Mouse (Mus musculus) myocyte (in vitro differentiated cells): ENCODE measurements around the gene Ccr9. TPM values are rescaled to one million over a fixed set of nuclear protein-coding genes. Genes with fewer than 3 reads are reported as not detected.

Source experiments
- H3K27me3 ChIP-seq: one replicate; pipeline ENCODE4 v1.6.1; 2011; ENCODE audit not compliant: control insufficient read depth, insufficient read depth, insufficient read length
- H3K36me3 ChIP-seq: one replicate; pipeline ENCODE4 v1.6.1; 2011; ENCODE audit not compliant: control insufficient read depth, insufficient read depth
- H3K4me2 ChIP-seq: one replicate; pipeline ENCODE4 v1.6.1; 2011; ENCODE audit warnings: low read depth, control low read depth
- H3K4me3 ChIP-seq: one replicate; pipeline ENCODE4 v1.5.1; 2011; ENCODE audit warnings: mild to moderate bottlenecking, control low read depth, moderate library complexity
- H3K79me2 ChIP-seq: one replicate; pipeline ENCODE4 v1.6.1; 2011; ENCODE audit not compliant: control insufficient read depth, insufficient read depth
- H3ac ChIP-seq: one replicate; pipeline ENCODE4 v1.6.1; 2011; ENCODE audit not compliant: control insufficient read depth, insufficient read length
- CEBPB ChIP-seq: IDR thresholded peaks from 2 replicates; pipeline ENCODE4 v1.6.1; 2011; ENCODE audit warnings: mild to moderate bottlenecking, moderate library complexity; ENCODE audit not compliant: poor library complexity, insufficient read depth, severe bottlenecking
- E2F4 ChIP-seq: IDR thresholded peaks from one replicate; pipeline ENCODE4 v1.6.1; 2011; ENCODE audit warnings: mild to moderate bottlenecking, control low read depth, moderate library complexity; ENCODE audit not compliant: insufficient read depth
- MAX ChIP-seq: IDR thresholded peaks from one replicate; pipeline ENCODE4 v1.6.1; 2011; ENCODE audit warnings: low read depth, mild to moderate bottlenecking, control low read depth
- MYOD1 ChIP-seq, 3 experiments: IDR thresholded peaks; one replicate each; pipeline ENCODE4 v1.6.1; 2011; ENCODE audit warnings: control low read depth in 2 of 3, low read depth in 2 of 3, mild to moderate bottlenecking in 2 of 3, moderate library complexity in 1 of 3; ENCODE audit not compliant: insufficient read length in 2 of 3, control insufficient read depth in 1 of 3
- MYOG ChIP-seq, 3 experiments: IDR thresholded peaks; one replicate each; pipeline ENCODE4 v1.6.1; 2011; ENCODE audit warnings: control low read depth in 2 of 3, low read depth in 2 of 3, mild to moderate bottlenecking in 2 of 3; ENCODE audit not compliant: insufficient read length in 2 of 3, control insufficient read depth in 1 of 3, insufficient read depth in 1 of 3
- POLR2A ChIP-seq: IDR thresholded peaks from one replicate; pipeline ENCODE4 v1.6.1; 2011; ENCODE audit warnings: low read depth, mild to moderate bottlenecking, control low read depth, moderate library complexity; ENCODE audit not compliant: insufficient read length
- POLR2AphosphoS2 ChIP-seq: IDR thresholded peaks from one replicate; pipeline ENCODE4 v1.6.1; 2011; ENCODE audit warnings: low read depth, control low read depth; ENCODE audit not compliant: insufficient read length
- REST ChIP-seq: IDR thresholded peaks from one replicate; pipeline ENCODE4 v1.6.1; 2011; ENCODE audit warnings: mild to moderate bottlenecking, control low read depth, moderate library complexity; ENCODE audit not compliant: insufficient read depth, insufficient read length
- SRF ChIP-seq: IDR thresholded peaks from one replicate; pipeline ENCODE4 v1.6.1; 2011; ENCODE audit warnings: low read depth; ENCODE audit not compliant: control insufficient read depth, insufficient read length
- TCF12 ChIP-seq: IDR thresholded peaks from one replicate; pipeline ENCODE4 v1.6.1; 2011; ENCODE audit warnings: mild to moderate bottlenecking, control low read depth; ENCODE audit not compliant: poor library complexity, insufficient read depth, severe bottlenecking
- TCF3 ChIP-seq: IDR thresholded peaks from one replicate; pipeline ENCODE4 v1.6.1; 2011; ENCODE audit warnings: low read depth, control low read depth; ENCODE audit not compliant: insufficient read length
- USF1 ChIP-seq: IDR thresholded peaks from one replicate; pipeline ENCODE4 v1.6.1; 2011; ENCODE audit warnings: low read depth, mild to moderate bottlenecking, control low read depth, moderate library complexity
- polyA plus RNA-seq: library from polyadenylated mRNA; unstranded; fragments of >200 nt; fragmentation: generic; extraction: Trizol; gene quantifications from one replicate; pipeline ENCODE4 v1.2.1, GENCODE M21; 2012; ENCODE audit warnings: missing spikeins

Gene Ccr9
- polyA plus RNA-seq, 1 experiment, result 0.06 TPM

GRCm38 (mm10) chr9:123636771-123637170 lies 41.5 kb upstream of the Ccr9 start:
- no peak overlapping the region for H3ac ChIP-seq
- no peak for TF ChIP-seq SRF
- TF ChIP-seq MYOD1 (IDR thresholded peaks at IDR 0.05; ENCODE audit: control insufficient read depth in 1 of 3, insufficient read length in 2 of 3, low read depth in 2 of 3), result no peak
- no peak for TF ChIP-seq TCF3
- TF ChIP-seq USF1, result no peak
- TF ChIP-seq POLR2AphosphoS2, result no peak
- no peak for TF ChIP-seq CEBPB
- TF ChIP-seq MAX, result no peak
- no peak for TF ChIP-seq TCF12
- no peak for TF ChIP-seq MYOG (IDR thresholded peaks at IDR 0.05; ENCODE audit: control insufficient read depth in 1 of 3, insufficient read depth in 1 of 3, insufficient read length in 2 of 3, low read depth in 2 of 3)
- no peak for TF ChIP-seq E2F4
- no peak for TF ChIP-seq POLR2A
- no peak for TF ChIP-seq REST
- H3K36me3 ChIP-seq, result no peaks in the 10 kb centered on the region
- H3K27me3 ChIP-seq, result peaks cover 10% of the 10 kb centered on the region
- H3K79me2 ChIP-seq, result no peaks in the 10 kb centered on the region
- H3K4me2 ChIP-seq, result no peak overlapping the region
- H3K4me3 ChIP-seq, result no peak overlapping the region

- Histone ChIP-seq H3K27me3 (no peaks in the 10 kb centered on the region), H3K79me2 (no peaks in the 10 kb centered on the region), H3K36me3 (no peaks in the 10 kb centered on the region), H3K4me2 (no peak overlapping the region), H3ac (no peak overlapping the region), H3K4me3 (no peak overlapping the region)
- TF ChIP-seq SRF, result no peak
- no peak for TF ChIP-seq POLR2AphosphoS2
- no peak for TF ChIP-seq TCF3
- no peak for TF ChIP-seq CEBPB
- TF ChIP-seq REST, result no peak
- no peak for TF ChIP-seq USF1
- no peak for TF ChIP-seq E2F4
- no peak for TF ChIP-seq MYOD1 (IDR thresholded peaks at IDR 0.05; ENCODE audit: control insufficient read depth in 1 of 3, insufficient read length in 2 of 3, low read depth in 2 of 3)
- TF ChIP-seq POLR2A, result no peak
- no peak for TF ChIP-seq MAX
- no peak for TF ChIP-seq TCF12
These were observed 40.0 kb upstream of the Ccr9 start for GRCm38 (mm10) chr9:123638231-123638630.

- no peak overlapping the region for H3ac ChIP-seq
- H3K4me2 ChIP-seq, result no peak overlapping the region
- H3K79me2 ChIP-seq, result no peaks in the 10 kb centered on the region
- no peaks in the 10 kb centered on the region for H3K27me3 ChIP-seq
- TF ChIP-seq SRF (no peak), E2F4 (no peak), CEBPB (no peak), MAX (no peak), TCF3 (no peak), POLR2A (no peak), POLR2AphosphoS2 (no peak), USF1 (no peak)
- H3K36me3 ChIP-seq, result no peaks in the 10 kb centered on the region
- H3K4me3 ChIP-seq, result no peak overlapping the region
These were observed 39.6 kb upstream of the Ccr9 start for GRCm38 (mm10) chr9:123638668-123639089.

- Histone ChIP-seq H3K4me3 (no peak overlapping the region), H3K36me3 (no peaks in the 10 kb centered on the region), H3ac (no peak overlapping the region), H3K27me3 (no peaks in the 10 kb centered on the region), H3K79me2 (no peaks in the 10 kb centered on the region), H3K4me2 (no peak overlapping the region)
- TF ChIP-seq SRF (no peak), POLR2AphosphoS2 (no peak), MYOG (IDR thresholded peaks at IDR 0.05; ENCODE audit: control insufficient read depth in 1 of 3, insufficient read depth in 1 of 3, insufficient read length in 2 of 3, low read depth in 2 of 3) (no peak), CEBPB (no peak), REST (no peak), TCF3 (no peak), MAX (no peak), POLR2A (no peak), USF1 (no peak), MYOD1 (IDR thresholded peaks at IDR 0.05; ENCODE audit: control insufficient read depth in 1 of 3, insufficient read length in 2 of 3, low read depth in 2 of 3) (no peak), E2F4 (no peak), TCF12 (no peak)
These were observed 38.1 kb upstream of the Ccr9 start for GRCm38 (mm10) chr9:123640106-123640505.
